Mouse (Mus musculus) granulocyte monocyte progenitor cell, adult 5-6 weeks (primary cell): ENCODE data around the gene Dab2ip. TPM values are rescaled to one million over a fixed set of nuclear protein-coding genes. Genes with fewer than 3 reads are reported as not detected.
A peak's percentile ranks its signal among the peaks of the same experiment; 100 is the strongest.

Source experiments
- ATAC-seq: replicated peaks from 2 replicates; pipeline ENCODE4 v1.8.0; 2016; ENCODE audit warnings: mild to moderate bottlenecking, moderate TSS enrichment, inconsistent platforms; ENCODE audit not compliant: poor library complexity, severe bottlenecking
- total RNA-seq, 2 experiments: library from RNA; stranded (forward) in 1 of 2; stranded (reverse) in 1 of 2; fragments of 200-712, 200-1000 nt in 1 of 2; fragments of >200 nt in 1 of 2; fragmentation: Nextera tagmentation in 1 of 2; gene quantifications; 2 replicates each; pipeline ENCODE4 v1.2.3; 2014 to 2017

The Dab2ip gene
- total RNA-seq, 2 experiments from 2014 or later = 3.6 to 3.9 TPM

GRCm38 (mm10) chr2:35556918-35557486 is 1.1 kb upstream of the Dab2ip start:
- ATAC-seq = no peak

DNA sequence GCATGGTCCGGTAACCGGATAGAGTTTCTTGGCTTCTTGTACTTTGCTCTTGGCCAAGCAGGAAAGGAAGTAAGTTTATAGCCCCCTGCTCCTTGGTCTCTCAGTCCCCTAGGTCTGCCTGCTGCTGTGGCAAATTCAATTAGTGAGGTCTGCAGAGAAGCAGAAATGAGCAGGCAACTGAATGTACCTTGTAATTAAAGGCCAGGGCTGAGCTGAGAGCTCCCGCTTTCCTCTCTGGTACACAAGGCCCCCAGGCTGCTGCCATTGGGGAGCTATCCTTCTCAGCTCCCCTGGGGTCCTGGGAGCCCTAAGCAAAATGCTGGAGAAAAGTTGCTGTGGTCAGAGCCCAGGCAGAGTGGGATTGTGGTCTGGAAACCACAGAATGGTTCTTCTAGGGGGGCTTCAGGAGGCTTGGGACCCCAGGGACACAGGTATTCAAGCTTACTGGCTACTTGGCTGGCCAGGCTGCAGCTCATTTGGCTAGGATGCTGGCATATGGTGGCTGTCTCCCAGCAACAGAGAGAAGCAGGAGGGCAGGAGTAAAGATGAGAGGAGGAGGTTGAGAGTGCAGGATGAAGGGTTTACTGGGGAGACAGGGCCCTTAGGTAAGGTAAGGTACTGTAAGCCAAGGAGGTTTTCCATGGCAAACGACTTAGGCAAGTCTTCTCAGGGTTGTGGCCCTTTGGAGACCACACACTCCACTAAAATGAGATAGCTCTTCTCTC is 922 bp downstream of the Dab2ip start:
- no peak for ATAC-seq

GRCm38 (mm10) chr2:35559551-35559835 is 1.4 kb downstream of the Dab2ip start:
- ATAC-seq = no peak

DNA sequence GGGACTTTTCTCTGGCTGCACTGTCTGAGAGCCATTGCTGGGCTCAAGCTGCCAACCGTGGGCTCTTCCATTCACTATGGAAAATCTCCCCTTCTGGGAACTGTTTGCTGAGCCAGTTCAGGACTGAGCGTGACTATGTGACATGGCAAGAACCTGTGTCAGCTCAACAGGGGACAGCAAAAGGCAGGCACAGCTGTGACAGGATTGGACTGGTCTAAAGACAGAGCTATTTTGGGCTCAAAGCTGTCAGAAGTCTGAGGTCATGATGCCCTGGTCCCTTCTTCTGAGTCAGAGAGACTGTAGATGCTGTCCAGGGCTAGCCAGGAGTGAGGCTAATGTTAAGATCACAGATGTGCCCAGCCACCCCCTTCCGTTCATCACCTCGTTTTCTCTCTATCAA is 5.7 kb downstream of the Dab2ip start:
- no peak for ATAC-seq

GRCm38 (mm10) chr2:35565051-35565836 is 7.2 kb downstream of the Dab2ip start:
- ATAC-seq = no peak

- peak; percentile 75 for ATAC-seq
These were observed 9.1 kb downstream of the Dab2ip start for GRCm38 (mm10) chr2:35566957-35567693.

GRCm38 (mm10) chr2:35567694-35568149 is 9.7 kb downstream of the Dab2ip start:
- no peak for ATAC-seq

- ATAC-seq = no peak
These were observed 12.7 kb downstream of the Dab2ip start for GRCm38 (mm10) chr2:35570743-35571142.

DNA sequence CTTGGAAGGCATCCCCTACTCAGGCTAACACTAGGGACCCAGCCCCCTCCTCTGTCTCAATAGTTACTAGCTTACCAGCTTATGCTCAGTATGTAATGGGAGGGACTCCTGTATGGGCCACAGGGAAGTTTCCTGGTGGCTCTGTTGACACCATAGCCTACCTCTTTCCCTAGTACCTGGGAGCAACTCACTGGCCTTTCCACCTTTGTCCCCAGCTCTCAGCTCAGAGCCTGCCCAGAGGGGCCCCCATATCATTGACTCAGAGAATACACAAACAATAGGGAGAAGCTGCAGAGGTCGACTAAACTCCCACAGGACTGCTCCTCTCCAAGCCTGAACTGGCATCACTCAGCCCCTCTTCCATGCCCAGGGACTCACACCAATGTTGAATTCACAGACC is 16.6 kb downstream of the Dab2ip start:
- ATAC-seq = no peak

DNA sequence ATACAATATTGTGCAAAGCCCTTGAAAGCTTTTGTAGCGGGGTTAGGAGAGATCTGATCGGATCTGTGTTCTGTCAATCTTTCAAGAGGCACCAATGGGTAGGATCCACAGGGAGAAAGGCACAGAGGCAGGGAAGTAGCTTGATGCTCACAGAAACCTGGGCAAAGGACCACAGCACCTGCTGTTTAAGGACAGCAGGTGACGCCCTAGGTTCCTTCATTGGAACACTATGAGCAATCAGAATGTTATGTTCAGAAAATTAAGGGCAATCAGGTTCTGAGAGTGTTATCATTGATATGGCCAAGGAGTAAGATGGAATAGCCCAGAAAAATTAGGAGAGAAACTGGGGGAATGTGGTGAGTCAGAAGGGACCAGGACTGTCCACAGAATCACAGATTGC is 18.6 kb downstream of the Dab2ip start:
- ATAC-seq = no peak

DNA sequence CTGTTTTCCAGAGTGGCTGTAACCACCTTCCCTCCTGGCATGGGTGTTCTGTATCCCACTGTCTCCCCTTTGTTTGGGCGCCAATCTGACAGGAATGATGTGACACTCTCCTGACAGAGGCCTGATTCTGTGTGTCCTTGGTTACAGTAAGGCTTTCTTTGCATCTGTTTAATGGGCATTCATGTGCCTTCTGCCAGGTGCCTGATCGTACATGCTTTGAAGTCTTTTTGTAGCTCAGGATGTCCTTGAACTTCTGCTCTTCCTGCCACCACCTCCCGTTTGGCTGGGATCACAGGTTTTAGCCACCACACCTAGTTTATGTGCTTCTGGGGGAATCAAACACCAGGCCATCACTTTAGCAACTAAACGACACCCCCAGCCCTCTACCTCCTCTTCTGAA is 22.0 kb downstream of the Dab2ip start:
- no peak for ATAC-seq

- ATAC-seq = peak; percentile 46
These were observed 23.7 kb downstream of the Dab2ip start for GRCm38 (mm10) chr2:35581501-35582340.

DNA sequence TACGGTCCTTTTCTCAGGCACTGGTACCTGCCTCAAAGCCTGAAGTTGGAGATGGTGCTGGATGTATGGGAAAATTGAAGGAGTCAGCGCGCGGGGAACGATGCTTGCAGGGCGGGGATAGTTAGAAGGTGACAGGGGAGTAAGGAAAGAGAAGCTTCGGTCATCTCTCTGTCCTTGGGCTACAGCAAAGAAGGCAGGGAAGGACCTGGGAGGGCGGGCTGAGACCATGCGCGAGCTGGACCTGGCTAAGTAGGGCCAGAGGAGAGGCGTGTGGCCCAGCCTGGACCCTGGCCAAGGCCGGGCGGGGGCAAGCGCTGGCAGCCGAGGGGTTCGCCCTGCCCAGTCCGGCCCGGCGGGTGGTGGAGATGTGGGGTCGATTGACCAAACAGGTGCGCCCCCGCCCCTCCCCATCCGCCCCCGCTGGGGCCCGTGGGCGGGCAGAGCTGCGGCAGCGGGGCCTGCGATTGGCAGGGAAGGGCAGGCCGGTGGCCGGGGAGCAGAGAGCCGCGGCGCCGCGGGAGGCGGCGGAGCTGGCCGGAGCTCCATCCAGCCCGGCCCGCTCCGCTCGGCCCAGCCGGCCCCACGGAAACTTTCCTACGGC is 24.4 kb downstream of the Dab2ip start:
- ATAC-seq = peak; percentile 22; the same call in 1 of the 2 replicates

- no peak for ATAC-seq
These were observed 25.3 kb downstream of the Dab2ip start for GRCm38 (mm10) chr2:35583406-35583805.

DNA sequence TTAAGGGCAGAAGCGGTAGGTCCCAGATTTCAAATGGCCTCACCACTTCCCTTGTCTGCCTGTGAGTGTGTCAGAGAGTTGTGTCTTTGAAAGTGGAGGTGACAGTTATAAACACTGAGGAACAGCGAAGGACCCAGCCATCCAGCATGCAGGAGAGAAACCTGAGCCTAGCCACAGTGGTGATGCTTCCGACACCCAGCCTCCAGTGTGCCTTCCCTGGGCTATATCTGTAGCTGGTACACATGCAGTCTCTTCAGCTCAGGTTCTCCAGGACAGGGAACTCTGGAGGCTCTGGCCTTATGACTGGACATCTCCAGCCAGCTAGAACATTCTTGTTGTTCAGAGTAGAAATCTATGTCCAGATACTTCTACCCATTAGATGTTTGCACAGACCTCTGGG is 25.9 kb downstream of the Dab2ip start:
- ATAC-seq = no peak

- ATAC-seq = no peak
These were observed 30.3 kb downstream of the Dab2ip start for GRCm38 (mm10) chr2:35588368-35588767.

DNA sequence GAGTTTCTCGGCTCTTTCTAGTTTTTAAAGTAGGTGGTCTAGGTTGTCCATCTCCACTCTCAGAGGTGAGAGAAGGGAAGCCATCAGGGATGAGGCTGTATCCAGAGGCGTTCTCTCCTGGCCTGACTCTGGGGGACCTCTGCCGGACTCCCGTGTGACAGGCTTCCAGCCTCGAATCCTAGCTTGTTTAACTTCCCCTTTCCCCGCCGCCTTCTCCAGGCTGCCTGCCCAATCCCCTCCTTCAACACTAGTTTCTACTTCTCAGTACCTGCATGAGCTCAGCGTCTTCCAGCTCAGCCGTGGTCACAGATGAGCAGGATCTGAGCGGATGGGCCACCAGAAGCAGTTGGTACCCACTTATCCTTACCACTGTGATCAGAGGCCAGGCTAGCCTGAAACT is 31.3 kb downstream of the Dab2ip start:
- peak; percentile 79 for ATAC-seq

DNA sequence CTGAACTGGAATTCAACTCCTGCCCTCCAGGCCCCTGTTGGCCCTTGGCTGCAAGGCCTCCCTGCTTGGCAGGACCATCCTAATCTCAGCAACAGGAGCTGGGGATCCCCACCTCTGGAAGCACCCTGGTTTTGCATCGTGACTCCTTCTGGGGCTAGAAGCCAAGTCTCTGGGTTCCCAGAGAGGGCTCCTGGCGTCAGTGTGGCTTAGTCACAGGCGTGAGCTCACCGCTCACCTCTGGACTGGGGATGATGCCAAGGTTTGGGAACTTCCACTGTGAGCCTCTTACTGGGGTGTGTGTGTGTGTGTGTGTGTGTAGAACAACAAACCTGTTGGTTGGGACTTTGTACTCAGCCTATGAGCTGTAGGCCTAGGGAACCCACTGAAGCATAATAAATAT is 31.7 kb downstream of the Dab2ip start:
- ATAC-seq = no peak

- ATAC-seq = no peak
These were observed 34.1 kb downstream of the Dab2ip start for GRCm38 (mm10) chr2:35591961-35592724.
